8 mouse cellular contexts compared by ENCODE assay signal in the genomic region with DNA sequence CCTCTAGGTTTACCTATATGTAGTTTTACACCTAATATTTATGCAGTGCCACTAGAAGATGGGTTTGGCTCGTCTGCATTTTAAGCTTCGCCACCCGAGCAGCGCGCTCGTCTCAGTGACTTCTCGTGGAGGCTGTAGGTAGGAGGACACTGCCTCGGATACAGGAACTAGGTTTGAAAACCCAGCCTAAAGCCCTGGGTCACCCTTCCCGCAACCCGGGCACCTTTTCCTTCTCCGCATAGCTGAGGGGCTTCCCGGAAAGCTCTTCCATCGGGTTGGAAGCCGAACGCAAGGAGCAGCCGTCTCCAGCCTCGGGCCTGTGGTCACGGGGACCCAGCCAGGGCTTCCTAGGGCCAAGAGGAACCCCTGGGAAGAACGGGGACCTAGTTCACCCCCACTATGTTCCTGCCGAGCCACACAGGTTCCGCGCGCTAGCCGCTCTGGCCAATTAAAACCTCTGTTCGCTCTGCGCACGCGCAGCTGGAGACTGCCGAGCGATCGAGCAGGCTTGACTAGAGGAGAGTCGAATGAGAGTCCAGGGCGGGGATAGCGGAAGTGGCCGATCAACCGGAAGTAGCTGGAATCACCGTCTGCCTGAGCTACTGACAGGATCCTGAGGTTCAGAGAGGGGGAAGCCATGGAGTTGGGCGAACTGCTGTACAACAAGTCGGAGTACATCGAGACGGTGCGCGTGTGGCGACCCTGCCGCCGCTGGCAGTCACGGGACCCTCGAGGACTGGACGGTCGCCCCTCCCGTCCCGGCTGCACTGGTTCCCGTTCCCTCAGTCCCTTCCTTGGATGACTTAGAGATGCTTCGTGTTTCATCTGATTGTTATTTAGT. TPM values are rescaled to one million over a fixed set of nuclear protein-coding genes. Genes with fewer than 3 reads are reported as not detected.
DNase-seq lines count a peak whose midpoint lies in the region; ATAC-seq and TF ChIP-seq lines count a peak whose summit lies in the region.

A gene (minus strand): TSS at position 489 of the 841 bp plus-strand sequence.
A gene (plus strand): TSS at position 545 of the 841 bp plus-strand sequence.

- peak; percentile 79 for TF ChIP-seq POLR2A in bone marrow, adult 2 months (IDR thresholded peaks at IDR 0.05; ENCODE audit: borderline replicate concordance, control insufficient read depth, low read depth, low read length)
- no peak for TF ChIP-seq POLR2A in limb, embryonic 14.5 days (IDR thresholded peaks at IDR 0.05; ENCODE audit: borderline replicate concordance, extremely low read depth, insufficient read depth, insufficient read length)

- under 1% methylated on average over 54 of the region's 54 CpGs for WGBS in bone marrow, adult 2 months
- WGBS in embryonic facial prominence, embryonic 15.5 days, result under 1% methylated on average over 54 of the region's 54 CpGs
- under 1% methylated on average over 54 of the region's 54 CpGs for WGBS in limb, embryonic 14.5 days
- under 1% methylated on average over 52 of the region's 54 CpGs for WGBS in midbrain, postnatal 0 days

- peak within 1 kb of the TSS; percentile 98 for H3K4me3 ChIP-seq in bone marrow, adult 2 months (replicated peaks; ENCODE audit: control insufficient read depth, low read depth, low read length)
- H3K4me3 ChIP-seq in embryonic facial prominence, embryonic 15.5 days (replicated peaks), result peak within 1 kb of the TSS; percentile 76
- H3K4me3 ChIP-seq in limb, embryonic 14.5 days (replicated peaks; ENCODE audit: low read length), result peak within 1 kb of the TSS; percentile 92
- peak within 1 kb of the TSS; percentile 83 for H3K4me3 ChIP-seq in midbrain, postnatal 0 days (ENCODE audit: low read depth, low read length)

- no peaks in the 10 kb centered on the region for H3K9me3 ChIP-seq in embryonic facial prominence, embryonic 15.5 days (replicated peaks)
- no peaks in the 10 kb centered on the region for H3K9me3 ChIP-seq in limb, embryonic 14.5 days (ENCODE audit: control insufficient read depth, low read length)
- H3K9me3 ChIP-seq in midbrain, postnatal 0 days (ENCODE audit: low read length), result no peaks in the 10 kb centered on the region

- H3K4me2 ChIP-seq in embryonic facial prominence, embryonic 15.5 days (replicated peaks), result peak within 1 kb of the TSS; percentile 68
- peak within 1 kb of the TSS; percentile 61 for H3K4me2 ChIP-seq in limb, embryonic 14.5 days (replicated peaks; ENCODE audit: low read depth, low read length, severe bottlenecking)
- H3K4me2 ChIP-seq in midbrain, postnatal 0 days (ENCODE audit: low read depth, low read length, poor library complexity, severe bottlenecking), result peak within 1 kb of the TSS; percentile 92

- peak within 1 kb of the TSS; percentile 70 for H3K27ac ChIP-seq in bone marrow, adult 2 months (ENCODE audit: control insufficient read depth, insufficient read depth, low read depth, low read length, poor library complexity)
- peak within 1 kb of the TSS; percentile 80 for H3K27ac ChIP-seq in embryonic facial prominence, embryonic 15.5 days (replicated peaks)
- no peak within 1 kb of the TSS for H3K27ac ChIP-seq in limb, embryonic 14.5 days (replicated peaks; ENCODE audit: low read depth, low read length)
- H3K27ac ChIP-seq in midbrain, postnatal 0 days (ENCODE audit: low read depth, low read length), result peak within 1 kb of the TSS; percentile 80

- peak; percentile 98 for DNase-seq in 416B (ENCODE audit: low read depth)
- DNase-seq in heart, adult 8-10 months (ENCODE audit: low spot score), result peak; percentile 100
- peak; percentile 98 for DNase-seq in kidney, adult 9 months
- DNase-seq in limb, embryonic 14.5 days (ENCODE audit: low spot score), result peak; percentile 98
- peak; percentile 98 for DNase-seq in midbrain, postnatal 0 days (ENCODE audit: low spot score)
- DNase-seq in spleen, postnatal 14 days (ENCODE audit: low spot score in 2 of 2), result peak; percentile 98

- H3K4me1 ChIP-seq in bone marrow, adult 2 months (ENCODE audit: control insufficient read depth, insufficient read depth, low read length), result no peaks in the 10 kb centered on the region; the same call in 1 of the 2 replicates
- H3K4me1 ChIP-seq in embryonic facial prominence, embryonic 15.5 days, result 0 out of 2 replicates have a peak, but pooled peaks cover 10% of the 10 kb centered on the region
- peaks cover 6% of the 10 kb centered on the region; the same call in 1 of the 2 replicates for H3K4me1 ChIP-seq in limb, embryonic 14.5 days (ENCODE audit: control insufficient read depth, insufficient read depth, low read length)
- 0 out of 2 replicates have a peak, but pooled peaks cover 6% of the 10 kb centered on the region for H3K4me1 ChIP-seq in midbrain, postnatal 0 days (ENCODE audit: insufficient read depth, low read length)

- TF ChIP-seq CTCF in bone marrow, adult 2 months (IDR thresholded peaks at IDR 0.05; ENCODE audit: control insufficient read depth, insufficient read depth, low read length), result no peak; the same call in 1 of the 2 replicates
- no peak for TF ChIP-seq CTCF in midbrain, postnatal 0 days (IDR thresholded peaks at IDR 0.05)

- peaks cover 36% of the 10 kb centered on the region for H3K36me3 ChIP-seq in embryonic facial prominence, embryonic 15.5 days
- H3K36me3 ChIP-seq in limb, embryonic 14.5 days (ENCODE audit: control insufficient read depth, insufficient read depth, low read length), result peaks cover 36% of the 10 kb centered on the region
- peaks cover 18% of the 10 kb centered on the region for H3K36me3 ChIP-seq in midbrain, postnatal 0 days (ENCODE audit: insufficient read depth, low read length)

- peak; percentile 95 for ATAC-seq in embryonic facial prominence, embryonic 15.5 days (ENCODE audit: insufficient number of reproducible peaks, low FRiP score, low TSS enrichment, low read depth)
- peak; percentile 98 for ATAC-seq in limb, embryonic 14.5 days (ENCODE audit: low FRiP score, low read depth)
- peak; percentile 97 for ATAC-seq in midbrain, postnatal 0 days (ENCODE audit: low FRiP score)

- no peaks in the 10 kb centered on the region for H3K27me3 ChIP-seq in embryonic facial prominence, embryonic 15.5 days
- no peaks in the 10 kb centered on the region for H3K27me3 ChIP-seq in limb, embryonic 14.5 days (ENCODE audit: control insufficient read depth, insufficient read depth, low read length)
- no peaks in the 10 kb centered on the region for H3K27me3 ChIP-seq in midbrain, postnatal 0 days (ENCODE audit: insufficient read depth, low read length)

- peak within 1 kb of the TSS; percentile 77 for H3K9ac ChIP-seq in embryonic facial prominence, embryonic 15.5 days
- peak within 1 kb of the TSS; percentile 78 for H3K9ac ChIP-seq in limb, embryonic 14.5 days (ENCODE audit: low read depth, low read length, severe bottlenecking)
- H3K9ac ChIP-seq in midbrain, postnatal 0 days (replicated peaks; ENCODE audit: low read length, poor library complexity, severe bottlenecking), result peak within 1 kb of the TSS; percentile 83

RNA-seq across cellular contexts. Expression of the first gene that starts in this region (rescaled TPM):
- polyA plus RNA-seq in bone marrow, adult 2 months (2011; ENCODE audit: insufficient read depth, insufficient read length, low replicate concordance, missing spikeins), result 5.9 and 10.7 TPM in 2 replicates
- polyA plus RNA-seq in embryonic facial prominence, embryonic 15.5 days (2015; fragmentation: Nextera tagmentation; extraction: Ambion mirVana), result 9.2 and 12.4 TPM in 2 replicates
- total RNA-seq in heart, adult 8-10 months (2022), result 1 to 10 TPM in 2 of 4 experiments, under 1 TPM in 2; 0.38 to 1.2 (median 1.0) TPM
- polyA plus RNA-seq in limb, embryonic 14.5 days (2012; rRNA removed), result 9.1 and 10.5 TPM in 2 replicates
- polyA plus RNA-seq in limb, embryonic 14.5 days (2014; fragmentation: Nextera tagmentation; extraction: Ambion mirVana), result 12.0 and 12.6 TPM in 2 replicates
- 1.5 and 4.0 TPM in 2 replicates for total RNA-seq in midbrain, postnatal 0 days (2014; rRNA removed)
- polyA plus RNA-seq in midbrain, postnatal 0 days (2015; fragmentation: Nextera tagmentation; extraction: Ambion mirVana), result 2.1 and 2.5 TPM in 2 replicates

RNA-seq across cellular contexts. Expression of the second gene that starts in this region (rescaled TPM):
- polyA plus RNA-seq in bone marrow, adult 2 months (2011; ENCODE audit: insufficient read depth, insufficient read length, low replicate concordance, missing spikeins), result 46.6 and 62.2 TPM in 2 replicates
- 118 and 126 TPM in 2 replicates for polyA plus RNA-seq in embryonic facial prominence, embryonic 15.5 days (2015; fragmentation: Nextera tagmentation; extraction: Ambion mirVana)
- total RNA-seq in heart, adult 8-10 months (2022), result 10 to 100 TPM; 28.6 to 29.8 (median 29.1) TPM
- polyA plus RNA-seq in limb, embryonic 14.5 days (2012; rRNA removed), result 109 and 126 TPM in 2 replicates
- polyA plus RNA-seq in limb, embryonic 14.5 days (2014; fragmentation: Nextera tagmentation; extraction: Ambion mirVana), result 117 and 120 TPM in 2 replicates
- 106 TPM in 2 replicates for total RNA-seq in midbrain, postnatal 0 days (2014; rRNA removed)
- 144 and 169 TPM in 2 replicates for polyA plus RNA-seq in midbrain, postnatal 0 days (2015; fragmentation: Nextera tagmentation; extraction: Ambion mirVana)
